Mouse (Mus musculus): Measurements from ENCODE around the gene Gm17949.

The Gm17949 gene

GRCm38 (mm10) chr17:56990115-56990746 is 21.0 kb upstream of the Gm17949 start, which contains the start of gene Clpp:
Gene Clpp (plus strand): TSS chr17:56990305.
- DNase-seq (ENCODE audit: low spot score in 2 of 2) = peak; percentile 91 to 95

GRCm38 (mm10) chr17:56990966-56991365 is 20.3 kb upstream of the Gm17949 start:
- no peak for DNase-seq (ENCODE audit: low spot score in 2 of 2)

GRCm38 (mm10) chr17:56995046-56995445 is 16.2 kb upstream of the Gm17949 start:
- no peak for DNase-seq (ENCODE audit: low spot score in 2 of 2)

GRCm38 (mm10) chr17:56996506-56996905 is 14.8 kb upstream of the Gm17949 start:
- no peak for DNase-seq (ENCODE audit: low spot score in 2 of 2)

GRCm38 (mm10) chr17:56997029-56997667 is 14.1 kb upstream of the Gm17949 start, which contains the start of gene Alkbh7:
Gene Alkbh7 (plus strand): TSS chr17:56997339.
- DNase-seq (ENCODE audit: low spot score in 2 of 2) = peak; percentile 94 to 95

GRCm38 (mm10) chr17:56999414-56999813 is 11.9 kb upstream of the Gm17949 start:
- DNase-seq (ENCODE audit: low spot score in 2 of 2) = no peak

- no peak for DNase-seq (ENCODE audit: low spot score in 2 of 2)
These were observed 11.2 kb upstream of the Gm17949 start, which contains the start of gene Pspn for GRCm38 (mm10) chr17:56999968-57000609. Gene Pspn (minus strand): TSS chr17:57000018.

- DNase-seq (ENCODE audit: low spot score in 2 of 2) = no peak
These were observed 10.0 kb upstream of the Gm17949 start for GRCm38 (mm10) chr17:57001228-57001627.

GRCm38 (mm10) chr17:57003994-57004393 is 7.3 kb upstream of the Gm17949 start:
- no peak for DNase-seq (ENCODE audit: low spot score in 2 of 2)

GRCm38 (mm10) chr17:57007137-57007905 is 3.9 kb upstream of the Gm17949 start:
- DNase-seq (ENCODE audit: low spot score in 2 of 2) = no peak

GRCm38 (mm10) chr17:57010911-57011235 is 396 bp upstream of the Gm17949 start:
- no peak for DNase-seq (ENCODE audit: low spot score in 2 of 2)

GRCm38 (mm10) chr17:57012245-57012795 is 1.1 kb downstream of the Gm17949 start:
- no peak for DNase-seq (ENCODE audit: low spot score in 2 of 2)

- peak in 1 of 2 experiments; percentile 42 for DNase-seq (ENCODE audit: low spot score in 2 of 2)
These were observed 8.4 kb downstream of the Gm17949 start for GRCm38 (mm10) chr17:57019693-57020092.

- no peak for DNase-seq (ENCODE audit: low spot score in 2 of 2)
These were observed 9.7 kb downstream of the Gm17949 start for GRCm38 (mm10) chr17:57020960-57021359.

GRCm38 (mm10) chr17:57027471-57027870 is 16.2 kb downstream of the Gm17949 start:
- DNase-seq (ENCODE audit: low spot score in 2 of 2) = no peak

GRCm38 (mm10) chr17:57029691-57030090 is 18.4 kb downstream of the Gm17949 start:
- peak in 1 of 2 experiments; percentile 47 for DNase-seq (ENCODE audit: low spot score in 2 of 2)

GRCm38 (mm10) chr17:57030931-57031660 is 19.8 kb downstream of the Gm17949 start, which contains the start of gene Khsrp:
Gene Khsrp (minus strand): TSS chr17:57031522.
- DNase-seq (ENCODE audit: low spot score in 2 of 2) = peak; percentile 43 to 82

GRCm38 (mm10) chr17:57031661-57032420 is 20.6 kb downstream of the Gm17949 start:
- peak; percentile 97 to 99 for DNase-seq (ENCODE audit: low spot score in 2 of 2)

- no peak for DNase-seq (ENCODE audit: low spot score in 2 of 2)
These were observed 21.6 kb downstream of the Gm17949 start for GRCm38 (mm10) chr17:57032854-57033253.

- DNase-seq (ENCODE audit: low spot score in 2 of 2) = no peak
These were observed 27.7 kb downstream of the Gm17949 start for GRCm38 (mm10) chr17:57038978-57039377.

All from spleen, postnatal 4 days (tissue).